Mouse (Mus musculus) midbrain, postnatal 0 days (tissue): ENCODE data around the gene Cdr2l. TPM values are rescaled to one million over a fixed set of nuclear protein-coding genes. Genes with fewer than 3 reads are reported as not detected.
A peak's percentile ranks its signal among the peaks of the same experiment; 100 is the strongest.

Experiments
- ATAC-seq: fragments of 200-750 bp; cut with Nextera tagmentation; 2 replicates; pipeline ENCODE4 v1.8.0; 2017; ENCODE audit warnings: moderate number of reproducible peaks, mild to moderate bottlenecking, moderate TSS enrichment, moderate library complexity; ENCODE audit not compliant: low FRiP score
- DNase-seq: peaks from one replicate; pipeline ENCODE4 v3.0.0-alpha.2; 2015; ENCODE audit warnings: low spot score
- H3K27ac ChIP-seq: fragments of 300-500 bp; sonication (generic); 2 replicates; pipeline ENCODE4 v1.5.1; 2014; ENCODE audit warnings: low read depth, mild to moderate bottlenecking, low read length, mixed read lengths
- H3K27me3 ChIP-seq: fragments of 300-500 bp; sonication (generic); 2 replicates; pipeline ENCODE4 v1.6.1; 2014; ENCODE audit warnings: low read length, control low read depth, mixed read lengths; ENCODE audit not compliant: insufficient read depth
- H3K36me3 ChIP-seq: fragments of 300-500 bp; sonication (generic); 2 replicates; pipeline ENCODE4 v1.6.1; 2014; ENCODE audit warnings: low read length, control low read depth, mixed read lengths; ENCODE audit not compliant: insufficient read depth
- H3K4me1 ChIP-seq: fragments of 300-500 bp; sonication (generic); 2 replicates; pipeline ENCODE4 v1.6.1; 2014; ENCODE audit warnings: mild to moderate bottlenecking, control low read depth, antibody characterized with exemption, low read length, mixed read lengths; ENCODE audit not compliant: insufficient read depth
- H3K4me2 ChIP-seq: fragments of 300-500 bp; sonication (generic); 2 replicates; pipeline ENCODE4 v1.6.1; 2014; ENCODE audit warnings: low read depth, mild to moderate bottlenecking, low read length, mixed read lengths; ENCODE audit not compliant: poor library complexity, severe bottlenecking
- H3K4me3 ChIP-seq: fragments of 300-500 bp; sonication (generic); 2 replicates; pipeline ENCODE4 v1.5.1; 2014; ENCODE audit warnings: low read depth, mild to moderate bottlenecking, low read length, moderate library complexity
- H3K9ac ChIP-seq: fragments of 300-500 bp; sonication (generic); replicated peaks from 2 replicates; pipeline ENCODE4 v1.6.1; 2014; ENCODE audit warnings: mild to moderate bottlenecking, low read length, moderate library complexity, mixed read lengths; ENCODE audit not compliant: poor library complexity, severe bottlenecking
- H3K9me3 ChIP-seq: fragments of 300-500 bp; sonication (generic); 2 replicates; pipeline ENCODE4 v1.6.1; 2016; ENCODE audit warnings: low read length, control low read depth
- CTCF ChIP-seq: IDR thresholded peaks from 2 replicates; pipeline ENCODE4 v1.5.1; 2016; ENCODE audit warnings: antibody characterized with exemption, mild to moderate bottlenecking
- WGBS: fragments of 180-500 bp; shearing (Covaris S2); extraction: QIAGEN DNeasy Blood & Tissue Kit; methylation state at CpG from one replicate; pipeline ENCODE4 v1.1.7; 2014; 5-methylcytosine and 5-hydroxymethylcytosine counted together
- polyA plus RNA-seq: library from polyadenylated mRNA; unstranded; fragments of >200 nt; fragmentation: Nextera tagmentation; extraction: Ambion mirVana; gene quantifications from 2 replicates; pipeline ENCODE4 v1.2.1, GENCODE M21; 2015
- total RNA-seq: library from RNA; depleted of rRNA; stranded (reverse); fragments of >200 nt; gene quantifications from 2 replicates; pipeline ENCODE4 v1.2.3, GENCODE M21; 2014

Cdr2l gene
- total and polyA plus RNA-seq, 2 experiments from 2014 or later, result 17.2 to 68.8 TPM

- Histone ChIP-seq H3K4me3 (no peak overlapping the region), H3K27me3 (no peaks in the 10 kb centered on the region), H3K9me3 (no peaks in the 10 kb centered on the region), H3K36me3 (peaks cover 45% of the 10 kb centered on the region), H3K27ac (no peak overlapping the region), H3K4me1 (no peaks in the 10 kb centered on the region), H3K9ac (no peak overlapping the region), H3K4me2 (no peak overlapping the region)
- TF ChIP-seq CTCF, result no peak
- 94% methylated on average over 7 of the region's 7 CpGs for WGBS
- DNase-seq, result no peak
- no peak for ATAC-seq
Measured at GRCm38 (mm10) chr11:115391358-115391757, 9.6 kb downstream of the Cdr2l start.

- peaks cover 46% of the 10 kb centered on the region for H3K36me3 ChIP-seq
Measured at GRCm38 (mm10) chr11:115393721-115394325, 12.1 kb downstream of the Cdr2l start.

DNA sequence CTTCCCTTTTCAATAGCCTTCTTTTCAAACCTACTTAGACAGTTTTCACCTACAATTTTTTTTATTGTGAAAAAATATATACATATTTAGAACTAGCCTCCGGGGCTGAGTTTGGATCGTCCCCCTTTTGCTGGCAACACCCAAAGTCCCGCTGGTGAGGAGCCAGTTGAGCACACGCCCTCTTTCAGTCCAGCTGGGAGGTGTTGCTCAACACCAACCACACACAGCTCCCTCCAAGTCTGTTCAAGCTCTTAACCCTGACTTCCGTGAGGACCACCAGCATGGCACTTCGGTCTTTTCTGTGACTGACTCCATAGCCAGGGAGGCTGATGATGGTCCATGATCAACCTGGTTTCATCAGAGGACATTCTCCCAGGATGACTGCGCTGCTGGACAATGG lies 16.4 kb downstream of the Cdr2l start:
- no peak for DNase-seq
- H3K27me3 ChIP-seq, result no peaks in the 10 kb centered on the region
- peaks cover 10% of the 10 kb centered on the region; the same call in 1 of the 2 replicates for H3K4me1 ChIP-seq
- no peak for ATAC-seq
- H3K4me2 ChIP-seq, result no peak overlapping the region
- no peak overlapping the region for H3K27ac ChIP-seq
- H3K4me3 ChIP-seq, result no peak overlapping the region
- 88% methylated on average over 7 of the region's 7 CpGs for WGBS
- TF ChIP-seq CTCF, result no peak
- peaks cover 31% of the 10 kb centered on the region for H3K36me3 ChIP-seq
- no peaks in the 10 kb centered on the region for H3K9me3 ChIP-seq
- no peak overlapping the region for H3K9ac ChIP-seq

More at GRCm38 (mm10) chr11:115393721-115394325, 12.1 kb downstream of the Cdr2l start:
- no peaks in the 10 kb centered on the region for H3K9me3 ChIP-seq
- no peak overlapping the region for H3K4me3 ChIP-seq
- H3K9ac ChIP-seq, result no peak overlapping the region
- H3K27me3 ChIP-seq, result no peaks in the 10 kb centered on the region
- no peaks in the 10 kb centered on the region for H3K4me1 ChIP-seq
- TF ChIP-seq CTCF, result no peak
- WGBS, result 68% methylated on average over 34 of the region's 34 CpGs
- no peak overlapping the region for H3K4me2 ChIP-seq
- peak; percentile 29 for DNase-seq
- no peak for ATAC-seq
- no peak overlapping the region for H3K27ac ChIP-seq

GRCm38 (mm10) chr11:115400126-115400525 lies 18.4 kb downstream of the Cdr2l start:
- peak overlapping the region; percentile 69 for H3K27ac ChIP-seq
- DNase-seq, result no peak
- H3K9ac ChIP-seq, result no peak overlapping the region

GRCm38 (mm10) chr11:115400630-115401391 lies 19.1 kb downstream of the Cdr2l start:
- Histone ChIP-seq H3K27ac (peak overlapping the region; percentile 69), H3K4me2 (peak overlapping the region; percentile 7), H3K36me3 (peaks cover 6% of the 10 kb centered on the region; the same call in 1 of the 2 replicates), H3K9ac (no peak overlapping the region; the same call in 1 of the 2 replicates), H3K27me3 (no peaks in the 10 kb centered on the region), H3K4me1 (peaks cover 22% of the 10 kb centered on the region; the same call in 1 of the 2 replicates), H3K4me3 (no peak overlapping the region), H3K9me3 (no peaks in the 10 kb centered on the region)
- TF ChIP-seq CTCF, result no peak
- DNase-seq (peak; percentile 82), ATAC-seq (0 out of 2 replicates have a peak, but pooled peaks have one; percentile 12)
- 18% methylated on average over 11 of the region's 11 CpGs for WGBS

More at GRCm38 (mm10) chr11:115400126-115400525, 18.4 kb downstream of the Cdr2l start:
- no peak for ATAC-seq
- Histone ChIP-seq H3K4me2 (no peak overlapping the region), H3K36me3 (peaks cover 12% of the 10 kb centered on the region), H3K4me3 (no peak overlapping the region), H3K9me3 (no peaks in the 10 kb centered on the region), H3K27me3 (no peaks in the 10 kb centered on the region), H3K4me1 (peaks cover 22% of the 10 kb centered on the region; the same call in 1 of the 2 replicates)
- TF ChIP-seq CTCF, result no peak
- 60% methylated on average over 3 of the region's 3 CpGs for WGBS
